Mouse (Mus musculus): ENCODE data around the gene Slc5a5. TPM values are rescaled to one million over a fixed set of nuclear protein-coding genes. Genes with fewer than 3 reads are reported as not detected.

Gene Slc5a5
- total RNA-seq, 2 experiments from 2014 or later: 5.9 to 8.0 TPM

- Histone ChIP-seq H3K4me3 (peak overlapping the region; percentile 7; the same call in 1 of the 2 replicates), H3K27ac (no peak overlapping the region)
- peak in 1 of 2 experiments; percentile 46 for DNase-seq (ENCODE audit: low spot score in 2 of 2)
- no peak for TF ChIP-seq CTCF (conservative IDR thresholded peaks at IDR 0.05)
These were observed 4.9 kb downstream of the Slc5a5 start for GRCm38 (mm10) chr8:70887669-70888068.

- DNase-seq (ENCODE audit: low spot score in 2 of 2): no peak
- TF ChIP-seq CTCF (conservative IDR thresholded peaks at IDR 0.05): no peak
- Histone ChIP-seq H3K4me3 (no peak overlapping the region), H3K27ac (no peak overlapping the region)
These were observed 6.9 kb downstream of the Slc5a5 start for GRCm38 (mm10) chr8:70885612-70886011.

GRCm38 (mm10) chr8:70884683-70885082 is 7.9 kb downstream of the Slc5a5 start:
- TF ChIP-seq CTCF (conservative IDR thresholded peaks at IDR 0.05): no peak

GRCm38 (mm10) chr8:70884186-70884585 is 8.4 kb downstream of the Slc5a5 start:
- DNase-seq (ENCODE audit: low spot score in 2 of 2): no peak
- no peak for TF ChIP-seq CTCF (conservative IDR thresholded peaks at IDR 0.05)
- Histone ChIP-seq H3K4me3 (no peak overlapping the region), H3K27ac (no peak overlapping the region)

More at GRCm38 (mm10) chr8:70884683-70885082, 7.9 kb downstream of the Slc5a5 start:
- no peak overlapping the region for H3K27ac ChIP-seq
- no peak overlapping the region for H3K4me3 ChIP-seq
- DNase-seq (ENCODE audit: low spot score in 2 of 2): no peak

- no peak for TF ChIP-seq CTCF (conservative IDR thresholded peaks at IDR 0.05)
- Histone ChIP-seq H3K4me3 (no peak overlapping the region), H3K27ac (peak overlapping the region; percentile 77)
- no peak for DNase-seq (ENCODE audit: low spot score in 2 of 2)
These were observed 12.0 kb downstream of the Slc5a5 start for GRCm38 (mm10) chr8:70880546-70880945.

- DNase-seq (ENCODE audit: low spot score in 2 of 2): no peak
- peak; percentile 15; the same call in 1 of the 2 replicates for TF ChIP-seq CTCF (conservative IDR thresholded peaks at IDR 0.05)
- Histone ChIP-seq H3K4me3 (no peak overlapping the region), H3K27ac (peak overlapping the region; percentile 77)
These were observed 12.4 kb downstream of the Slc5a5 start for GRCm38 (mm10) chr8:70880126-70880525.

GRCm38 (mm10) chr8:70879500-70879899 is 13.1 kb downstream of the Slc5a5 start:
- no peak for DNase-seq (ENCODE audit: low spot score in 2 of 2)
- no peak for TF ChIP-seq CTCF (conservative IDR thresholded peaks at IDR 0.05)
- Histone ChIP-seq H3K27ac (peak overlapping the region; percentile 77; the same call in 1 of the 2 replicates), H3K4me3 (no peak overlapping the region)

- H3K27ac ChIP-seq: no peak overlapping the region
- no peak for TF ChIP-seq CTCF (conservative IDR thresholded peaks at IDR 0.05)
- H3K4me3 ChIP-seq: no peak overlapping the region
- DNase-seq (ENCODE audit: low spot score in 2 of 2): no peak
These were observed 14.4 kb downstream of the Slc5a5 start for GRCm38 (mm10) chr8:70878178-70878577.

- H3K4me3 ChIP-seq: no peak overlapping the region
- DNase-seq (ENCODE audit: low spot score in 2 of 2): no peak
- H3K27ac ChIP-seq: no peak overlapping the region
- 0 out of 2 replicates have a peak, but pooled peaks have one; percentile 5 for TF ChIP-seq CTCF (conservative IDR thresholded peaks at IDR 0.05)
These were observed 16.2 kb downstream of the Slc5a5 start for GRCm38 (mm10) chr8:70876382-70876781.

GRCm38 (mm10) chr8:70874441-70874840 is 18.1 kb downstream of the Slc5a5 start:
- TF ChIP-seq CTCF (conservative IDR thresholded peaks at IDR 0.05): no peak
- no peak overlapping the region for H3K27ac ChIP-seq
- no peak overlapping the region for H3K4me3 ChIP-seq
- DNase-seq (ENCODE audit: low spot score in 2 of 2): no peak

- peak within 1 kb of the TSS; percentile 96 for H3K27ac ChIP-seq
- peak within 1 kb of the TSS; percentile 71 for H3K4me3 ChIP-seq
- DNase-seq (ENCODE audit: low spot score in 2 of 2): peak; percentile 93 to 97
- peak; percentile 99 for TF ChIP-seq CTCF (conservative IDR thresholded peaks at IDR 0.05)
These were observed 19.1 kb downstream of the Slc5a5 start, which contains the start of gene Ccdc124 for GRCm38 (mm10) chr8:70873364-70873985. TSS of gene Ccdc124 (minus strand) at chr8:70873935.

- no peak for DNase-seq (ENCODE audit: low spot score in 2 of 2)
- no peak for TF ChIP-seq CTCF (conservative IDR thresholded peaks at IDR 0.05)
- H3K4me3 ChIP-seq: peak overlapping the region; percentile 71
- H3K27ac ChIP-seq: peak overlapping the region; percentile 96
These were observed 19.8 kb downstream of the Slc5a5 start for GRCm38 (mm10) chr8:70872643-70873363.

- Histone ChIP-seq H3K4me3 (no peak overlapping the region), H3K27ac (no peak overlapping the region)
- no peak for TF ChIP-seq CTCF (conservative IDR thresholded peaks at IDR 0.05)
- no peak for DNase-seq (ENCODE audit: low spot score in 2 of 2)
These were observed 21.3 kb downstream of the Slc5a5 start for GRCm38 (mm10) chr8:70871195-70871807.

Data from layer of hippocampus, adult 2 months (tissue).